Mouse (Mus musculus) liver, embryonic 16.5 days (tissue): ENCODE results near the gene Stx6. TPM values are rescaled to one million over a fixed set of nuclear protein-coding genes. Genes with fewer than 3 reads are reported as not detected.

ENCODE experiments used
- ATAC-seq: fragments of 200-750 bp; cut with Nextera tagmentation; 2 replicates; pipeline ENCODE4 v1.8.0; 2017; ENCODE audit warnings: low read depth, mild to moderate bottlenecking, moderate number of reproducible peaks, moderate library complexity
- H3K27ac ChIP-seq: fragments of 300-500 bp; sonication (generic); 2 replicates; pipeline ENCODE4 v1.5.1; 2014; ENCODE audit warnings: mild to moderate bottlenecking, low read length
- H3K27me3 ChIP-seq: fragments of 300-500 bp; sonication (generic); 2 replicates; pipeline ENCODE4 v1.6.1; 2014; ENCODE audit warnings: low read depth, low read length, mixed read lengths; ENCODE audit not compliant: control insufficient read depth, insufficient read depth
- H3K36me3 ChIP-seq: fragments of 300-500 bp; sonication (generic); 2 replicates; pipeline ENCODE4 v1.6.1; 2014; ENCODE audit warnings: mild to moderate bottlenecking; ENCODE audit not compliant: control insufficient read depth, insufficient read depth
- H3K4me1 ChIP-seq: fragments of 300-500 bp; sonication (generic); 2 replicates; pipeline ENCODE4 v1.6.1; 2014; ENCODE audit warnings: low read depth, low read length, mixed read lengths; ENCODE audit not compliant: control insufficient read depth
- H3K4me2 ChIP-seq: fragments of 300-500 bp; sonication (generic); 2 replicates; pipeline ENCODE4 v1.6.1; 2014; ENCODE audit warnings: low read depth, low read length, mixed read lengths
- H3K4me3 ChIP-seq: fragments of 300-500 bp; sonication (generic); 2 replicates; pipeline ENCODE4 v1.5.1; 2014; ENCODE audit warnings: low read depth, mild to moderate bottlenecking, low read length
- H3K9ac ChIP-seq: fragments of 300-500 bp; sonication (generic); 2 replicates; pipeline ENCODE4 v1.6.1; 2014; ENCODE audit warnings: low read depth, low read length
- H3K9me3 ChIP-seq: fragments of 300-500 bp; sonication (generic); replicated peaks from 2 replicates; pipeline ENCODE4 v1.6.1; 2016; ENCODE audit warnings: low read length; ENCODE audit not compliant: control insufficient read depth
- WGBS: fragments of 180-500 bp; shearing (Covaris S2); extraction: QIAGEN DNeasy Blood & Tissue Kit; methylation state at CpG from one replicate; pipeline ENCODE4 v1.1.7; 2014; ENCODE audit not compliant: insufficient replicate concordance; 5-methylcytosine and 5-hydroxymethylcytosine counted together
- polyA plus RNA-seq: library from polyadenylated mRNA; unstranded; fragments of >200 nt; fragmentation: Nextera tagmentation; extraction: Ambion mirVana; gene quantifications from 2 replicates; pipeline ENCODE4 v1.2.1, GENCODE M21; 2015

Stx6 gene
- polyA plus RNA-seq, 1 experiment from 2014 or later, result 7.1 TPM

GRCm38 (mm10) chr1:155232786-155233185, 74.3 kb downstream of the Stx6 start:
- H3K27me3 ChIP-seq, result no peaks in the 10 kb centered on the region
- WGBS, result 70% methylated on average over 6 of the region's 6 CpGs

GRCm38 (mm10) chr1:155233378-155233777, 74.9 kb downstream of the Stx6 start:
- H3K27me3 ChIP-seq, result no peaks in the 10 kb centered on the region
- no peak overlapping the region for H3K9ac ChIP-seq
- ATAC-seq, result no peak
- no peaks in the 10 kb centered on the region for H3K4me1 ChIP-seq
- H3K36me3 ChIP-seq, result no peaks in the 10 kb centered on the region
- WGBS, result 71% methylated on average over 9 of the region's 9 CpGs
- H3K4me2 ChIP-seq, result no peak overlapping the region
- no peak overlapping the region for H3K4me3 ChIP-seq
- no peaks in the 10 kb centered on the region for H3K9me3 ChIP-seq
- no peak overlapping the region for H3K27ac ChIP-seq

More at GRCm38 (mm10) chr1:155232786-155233185, 74.3 kb downstream of the Stx6 start:
- H3K4me2 ChIP-seq, result no peak overlapping the region
- H3K4me1 ChIP-seq, result no peaks in the 10 kb centered on the region
- no peak overlapping the region for H3K27ac ChIP-seq
- H3K9me3 ChIP-seq, result no peaks in the 10 kb centered on the region
- no peak overlapping the region for H3K9ac ChIP-seq
- no peak for ATAC-seq
- H3K36me3 ChIP-seq, result no peaks in the 10 kb centered on the region
- H3K4me3 ChIP-seq, result no peak overlapping the region

GRCm38 (mm10) chr1:155233931-155234607, 75.6 kb downstream of the Stx6 start:
- no peaks in the 10 kb centered on the region for H3K9me3 ChIP-seq
- H3K4me1 ChIP-seq, result no peaks in the 10 kb centered on the region
- no peak overlapping the region for H3K27ac ChIP-seq
- no peaks in the 10 kb centered on the region for H3K27me3 ChIP-seq
- no peak overlapping the region for H3K9ac ChIP-seq
- no peak for ATAC-seq
- no peak overlapping the region for H3K4me2 ChIP-seq
- no peak overlapping the region for H3K4me3 ChIP-seq
- 33% methylated on average over 14 of the region's 14 CpGs for WGBS
- no peaks in the 10 kb centered on the region for H3K36me3 ChIP-seq

- ATAC-seq, result no peak
- Histone ChIP-seq H3K9ac (no peak overlapping the region), H3K27ac (no peak overlapping the region), H3K9me3 (no peaks in the 10 kb centered on the region), H3K27me3 (no peaks in the 10 kb centered on the region), H3K36me3 (no peaks in the 10 kb centered on the region), H3K4me3 (no peak overlapping the region), H3K4me2 (no peak overlapping the region), H3K4me1 (no peaks in the 10 kb centered on the region)
- WGBS, result 39% methylated on average over 2 of the region's 2 CpGs
Measured at GRCm38 (mm10) chr1:155235641-155236040, 77.1 kb downstream of the Stx6 start.

GRCm38 (mm10) chr1:155236306-155237024, 78.0 kb downstream of the Stx6 start:
- WGBS, result 59% methylated on average over 13 of the region's 13 CpGs
- ATAC-seq, result no peak
- Histone ChIP-seq H3K9ac (no peak overlapping the region), H3K4me2 (no peak overlapping the region), H3K4me3 (no peak overlapping the region), H3K9me3 (no peaks in the 10 kb centered on the region), H3K27me3 (no peaks in the 10 kb centered on the region), H3K36me3 (no peaks in the 10 kb centered on the region), H3K4me1 (no peaks in the 10 kb centered on the region), H3K27ac (no peak overlapping the region)

- Histone ChIP-seq H3K27ac (no peak overlapping the region), H3K36me3 (no peaks in the 10 kb centered on the region), H3K4me2 (no peak overlapping the region), H3K27me3 (peaks cover 5% of the 10 kb centered on the region), H3K4me3 (no peak overlapping the region), H3K9ac (no peak overlapping the region), H3K9me3 (no peaks in the 10 kb centered on the region), H3K4me1 (no peaks in the 10 kb centered on the region)
- no peak for ATAC-seq
- WGBS, result 64% methylated on average over 11 of the region's 11 CpGs
Measured at GRCm38 (mm10) chr1:155237390-155237789, 78.9 kb downstream of the Stx6 start.

- WGBS, result 72% methylated on average over 5 of the region's 5 CpGs
Measured at GRCm38 (mm10) chr1:155238126-155238525, 79.6 kb downstream of the Stx6 start.

GRCm38 (mm10) chr1:155239169-155239568, 80.7 kb downstream of the Stx6 start:
- 81% methylated on average over 4 of the region's 4 CpGs for WGBS
- no peak for ATAC-seq
- Histone ChIP-seq H3K9me3 (no peaks in the 10 kb centered on the region), H3K4me3 (no peak overlapping the region), H3K4me2 (no peak overlapping the region), H3K27me3 (peaks cover 20% of the 10 kb centered on the region), H3K27ac (no peak overlapping the region), H3K9ac (no peak overlapping the region), H3K36me3 (no peaks in the 10 kb centered on the region), H3K4me1 (peaks cover 2% of the 10 kb centered on the region; the same call in 1 of the 2 replicates)

More at GRCm38 (mm10) chr1:155238126-155238525, 79.6 kb downstream of the Stx6 start:
- no peak for ATAC-seq
- H3K9me3 ChIP-seq, result no peaks in the 10 kb centered on the region
- no peak overlapping the region for H3K9ac ChIP-seq
- H3K27me3 ChIP-seq, result peaks cover 10% of the 10 kb centered on the region
- no peak overlapping the region for H3K4me2 ChIP-seq
- no peak overlapping the region for H3K4me3 ChIP-seq
- H3K4me1 ChIP-seq, result no peaks in the 10 kb centered on the region
- no peak overlapping the region for H3K27ac ChIP-seq
- H3K36me3 ChIP-seq, result no peaks in the 10 kb centered on the region
